Mouse (Mus musculus) liver, postnatal 0 days (tissue): Measurements from ENCODE around the gene Gabarap.

Source experiments
- CTCF ChIP-seq: sonication (generic); IDR thresholded peaks from 2 replicates; pipeline ENCODE4 v1.5.1; 2016; ENCODE audit warnings: antibody characterized with exemption, low read depth
- EP300 ChIP-seq: IDR thresholded peaks from 2 replicates; pipeline ENCODE4 v1.6.1; 2016; ENCODE audit warnings: antibody characterized with exemption, low read depth, mild to moderate bottlenecking

DNA sequence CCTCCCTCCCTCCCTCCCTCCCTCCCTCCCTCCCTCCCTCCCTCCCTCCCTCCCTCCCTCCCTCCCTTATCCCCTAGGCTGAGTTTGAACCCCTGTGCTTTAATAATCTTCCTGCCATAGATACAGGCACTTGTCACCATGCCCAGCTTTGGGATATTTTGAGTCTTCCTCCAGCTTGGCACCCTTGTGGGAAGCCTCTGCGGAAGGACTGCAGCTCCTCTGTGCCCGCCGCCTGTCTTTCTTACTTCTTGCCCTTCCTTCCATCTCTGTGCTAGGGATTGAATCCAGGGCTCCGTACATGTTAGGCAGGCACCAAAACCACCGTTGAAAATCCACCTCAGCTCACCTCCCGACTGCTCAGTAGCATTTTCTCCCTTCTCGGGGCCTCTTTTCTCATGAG, 49.2 kb downstream of the Gabarap start:
- TF ChIP-seq CTCF (no peak), EP300 (no peak)
